Mouse (Mus musculus) myocyte (in vitro differentiated cells): ENCODE data around the gene Nepn.

Experiments used
- MAX ChIP-seq: IDR thresholded peaks from one replicate; pipeline ENCODE4 v1.6.1; 2011; ENCODE audit warnings: low read depth, mild to moderate bottlenecking, control low read depth
- MYOD1 ChIP-seq, 3 experiments: IDR thresholded peaks; one replicate each; pipeline ENCODE4 v1.6.1; 2011; ENCODE audit warnings: control low read depth in 2 of 3, low read depth in 2 of 3, mild to moderate bottlenecking in 2 of 3, moderate library complexity in 1 of 3; ENCODE audit not compliant: insufficient read length in 2 of 3, control insufficient read depth in 1 of 3
- POLR2A ChIP-seq: IDR thresholded peaks from one replicate; pipeline ENCODE4 v1.6.1; 2011; ENCODE audit warnings: low read depth, mild to moderate bottlenecking, control low read depth, moderate library complexity; ENCODE audit not compliant: insufficient read length
- TCF12 ChIP-seq: IDR thresholded peaks from one replicate; pipeline ENCODE4 v1.6.1; 2011; ENCODE audit warnings: mild to moderate bottlenecking, control low read depth; ENCODE audit not compliant: poor library complexity, insufficient read depth, severe bottlenecking

- TF ChIP-seq TCF12 (no peak), MAX (no peak), MYOD1 (IDR thresholded peaks at IDR 0.05; ENCODE audit: control insufficient read depth in 1 of 3, insufficient read length in 2 of 3, low read depth in 2 of 3) (no peak), POLR2A (no peak)
Measured at GRCm38 (mm10) chr10:52398715-52399114, 9.9 kb downstream of the Nepn start.
